Mouse (Mus musculus) E14TG2a.4 (cell line): ENCODE results near the gene Myoz1.

ENCODE experiments used
- CTCF ChIP-seq: conservative IDR thresholded peaks from 2 replicates; pipeline ENCODE4 v1.5.1; 2014; ENCODE audit warnings: low read length
- NANOG ChIP-seq: IDR thresholded peaks from 2 replicates; pipeline ENCODE4 v1.6.1; 2014; ENCODE audit warnings: borderline replicate concordance, low read length, mixed read lengths
- POU5F1 ChIP-seq: IDR thresholded peaks from 2 replicates; pipeline ENCODE4 v1.6.1; 2014; ENCODE audit warnings: low read length, borderline replicate concordance

GRCm38 (mm10) chr14:20664436-20664835 lies 8.1 kb upstream of the Myoz1 start:
- TF ChIP-seq CTCF (no peak), NANOG (no peak), POU5F1 (no peak)
